ENCODE assay signal across 8 mouse cellular contexts in the genomic region with DNA sequence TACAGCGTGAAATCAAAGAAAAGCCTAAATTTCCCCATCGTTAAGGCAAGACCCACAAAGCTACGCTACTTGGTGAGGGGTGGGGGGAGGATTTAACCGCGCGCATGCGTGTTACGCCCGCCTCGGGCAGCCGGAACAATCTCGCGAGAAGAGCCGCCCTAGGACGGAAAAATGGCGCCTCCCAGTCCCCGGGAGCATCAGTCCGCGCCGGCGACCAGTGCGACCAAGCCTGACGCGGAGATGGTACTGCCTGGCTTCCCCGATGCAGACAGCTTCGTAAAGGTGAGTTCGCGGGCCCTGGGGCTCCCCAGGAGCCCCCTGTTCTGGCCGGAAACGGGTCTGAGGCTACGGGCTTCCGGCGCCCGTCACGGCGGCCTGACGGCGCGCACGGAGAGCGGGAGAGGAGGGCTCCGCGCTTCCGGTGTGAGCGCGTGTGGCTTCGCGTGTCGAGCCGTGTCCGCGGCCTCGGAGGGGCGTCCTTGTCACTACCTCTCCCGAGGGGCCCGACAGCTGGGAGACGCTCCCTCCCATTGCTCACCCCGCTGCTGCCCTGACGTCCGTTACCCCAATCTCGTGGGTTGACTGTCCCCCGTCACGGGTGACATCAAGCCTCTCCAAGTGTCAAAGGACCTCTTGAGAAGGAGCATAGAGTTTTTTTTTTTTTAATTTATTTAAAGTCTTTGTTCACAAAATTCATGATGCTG. TPM values are rescaled to one million over a fixed set of nuclear protein-coding genes. Genes with fewer than 3 reads are reported as not detected.
DNase-seq lines count a peak whose midpoint lies in the region; ATAC-seq lines count a peak whose summit lies in the region.

A gene (plus strand): TSS at position 133 of the 704 bp plus-strand sequence.

- no peaks in the 10 kb centered on the region for H3K27me3 ChIP-seq in megakaryocyte, embryonic 14.5 days (replicated peaks)

- peak; percentile 91 for ATAC-seq in common myeloid progenitor, adult 5-6 weeks (replicated peaks; ENCODE audit: low read depth, poor library complexity, severe bottlenecking)

- peak; percentile 89 for DNase-seq in ZHBTc4 (ENCODE audit: low read depth, low spot score)
- DNase-seq in gastrocnemius, adult 8-10 months (ENCODE audit: low spot score in 2 of 2) = peak; percentile 63 to 79
- DNase-seq in hindlimb bud, embryonic 11.5 days (ENCODE audit: extremely low spot score, low read depth, low spot score) = peak; percentile 50
- peak; percentile 66 to 78 for DNase-seq in left cerebral cortex, adult 8-10 months (ENCODE audit: low spot score in 2 of 2)
- peak; percentile 90 to 92 for DNase-seq in right cerebral cortex, postnatal 10 days (ENCODE audit: low spot score in 2 of 2)
- DNase-seq in urinary bladder, postnatal 25 days (ENCODE audit: low spot score) = peak; percentile 85

- H3K9me3 ChIP-seq in megakaryocyte, embryonic 14.5 days = no peaks in the 10 kb centered on the region

- H3K4me3 ChIP-seq in megakaryocyte, embryonic 14.5 days (replicated peaks) = peak within 1 kb of the TSS; percentile 99

- H3K4me1 ChIP-seq in megakaryocyte, embryonic 14.5 days = peaks cover 11% of the 10 kb centered on the region

- H3K36me3 ChIP-seq in megakaryocyte, embryonic 14.5 days (replicated peaks; ENCODE audit: low read length) = peaks cover 73% of the 10 kb centered on the region

RNA-seq across cellular contexts. Expression of the gene that starts here (rescaled TPM):
- total RNA-seq in common myeloid progenitor, adult 5-6 weeks (2017) = 60.0 and 74.0 TPM in 2 replicates
- total RNA-seq in gastrocnemius, adult 8-10 months (2022) = 10 to 100 TPM; 14.7 to 20.8 (median 17.6) TPM
- total RNA-seq in left cerebral cortex, adult 8-10 months (2022) = 10 to 100 TPM; 47.1 to 49.6 (median 48.2) TPM
- 15.4 and 23.5 TPM in 2 replicates for polyA plus RNA-seq in megakaryocyte, embryonic 14.5 days (2012; ENCODE audit: insufficient read depth, low replicate concordance)

Comparison
In these comparisons a context has a peak if more than half of its experiments do, and no peak if none do; other contexts are left out.
1. Peak in every context shown above with its lines: DNase-seq, ATAC-seq and H3K4me3 ChIP-seq.